22 mouse cellular contexts compared by ENCODE assay signal in genomic region chr4:56757693-56758092, GRCm38 (mm10). TPM values are rescaled to one million over a fixed set of nuclear protein-coding genes. Genes with fewer than 3 reads are reported as not detected.
"Had no signal": no experiment of that assay in that cellular context is flagged by ENCODE, and none has a peak within 500 bp of the region (broad histone marks: within the 10 kb centered on the region; RNA-seq: fewer than 3 reads in every experiment).

No protein-coding gene starts in this region.

- H3K4me1 ChIP-seq: kidney, embryonic 15.5 days; limb, embryonic 15.5 days; midbrain, embryonic 10.5 days; neural tube, embryonic 15.5 days; stomach, embryonic 15.5 days had no signal

- H3K4me3 ChIP-seq: kidney, embryonic 15.5 days; limb, embryonic 15.5 days; midbrain, embryonic 10.5 days; myocyte; neural tube, embryonic 15.5 days; stomach, embryonic 15.5 days had no signal

- H3K9ac ChIP-seq: kidney, embryonic 15.5 days; limb, embryonic 15.5 days; neural tube, embryonic 15.5 days; stomach, embryonic 15.5 days had no signal

- ATAC-seq: intestine, embryonic 16.5 days had no signal

- H3K27me3 ChIP-seq: kidney, embryonic 15.5 days; limb, embryonic 15.5 days; neural tube, embryonic 15.5 days; stomach, embryonic 15.5 days had no signal

- DNase-seq: kidney, adult 2 months; kidney, postnatal 14 days; midbrain, embryonic 14.5 days; right cerebral cortex, postnatal 4 days; spleen, adult 18-20 months; thymus, postnatal 36 days had no signal

- H3K4me2 ChIP-seq: kidney, embryonic 15.5 days; limb, embryonic 15.5 days; neural tube, embryonic 15.5 days; stomach, embryonic 15.5 days had no signal

- H3K9me3 ChIP-seq: kidney, embryonic 15.5 days; limb, embryonic 15.5 days; midbrain, embryonic 10.5 days; neural tube, embryonic 15.5 days; stomach, embryonic 15.5 days had no signal

- H3K27ac ChIP-seq: kidney, embryonic 15.5 days; limb, embryonic 15.5 days; midbrain, embryonic 10.5 days; neural tube, embryonic 15.5 days; stomach, embryonic 15.5 days had no signal

RNA-seq across cellular contexts. Expression of gene Actl7a, which starts 14.5 kb away (rescaled TPM):
- total RNA-seq: layer of hippocampus, adult 8-10 months; layer of hippocampus, postnatal 14 days; left cerebral cortex, adult 8-10 months; left cerebral cortex, postnatal 25 days had no signal
- polyA plus RNA-seq: intestine, embryonic 16.5 days; kidney, embryonic 15.5 days; large intestine, adult 2 months; limb, embryonic 11.5 days; limb, embryonic 15.5 days; lung, embryonic 16.5 days; midbrain, embryonic 10.5 days; midbrain, embryonic 14.5 days; myocyte; neural tube, embryonic 11.5 days; neural tube, embryonic 15.5 days; stomach, embryonic 15.5 days; thymus, postnatal 0 days had no signal

RNA-seq across cellular contexts. Expression of gene Actl7b, which starts 16.4 kb away (rescaled TPM):
- polyA plus RNA-seq: intestine, embryonic 16.5 days; kidney, embryonic 15.5 days; large intestine, adult 2 months; limb, embryonic 11.5 days; limb, embryonic 15.5 days; lung, embryonic 16.5 days; midbrain, embryonic 10.5 days; midbrain, embryonic 14.5 days; myocyte; neural tube, embryonic 11.5 days; neural tube, embryonic 15.5 days; stomach, embryonic 15.5 days; thymus, postnatal 0 days had no signal

RNA-seq across cellular contexts. Expression of gene Gm26657, which starts 17.8 kb away (rescaled TPM):
- total RNA-seq: layer of hippocampus, adult 8-10 months; layer of hippocampus, postnatal 14 days; left cerebral cortex, adult 8-10 months; left cerebral cortex, postnatal 25 days had no signal
- polyA plus RNA-seq: intestine, embryonic 16.5 days; kidney, adult 2 months; kidney, embryonic 15.5 days; large intestine, adult 2 months; limb, embryonic 11.5 days; limb, embryonic 15.5 days; lung, embryonic 16.5 days; midbrain, embryonic 10.5 days; midbrain, embryonic 14.5 days; myocyte; neural tube, embryonic 11.5 days; neural tube, embryonic 15.5 days; stomach, embryonic 15.5 days; thymus, postnatal 0 days had no signal
